Mouse (Mus musculus) CH12.LX (cell line): ENCODE measurements around the gene Prkce.

Experiments
- CHD2 ChIP-seq: IDR thresholded peaks from 2 replicates; pipeline ENCODE4 v1.6.1; 2011; ENCODE audit warnings: low read length, improper control_type of control experiment
- CTCF ChIP-seq, 2 experiments: IDR thresholded peaks in 1 of 2; conservative IDR thresholded peaks in 1 of 2; 2 replicates each; pipeline ENCODE4 v1.5.1; 2011 to 2012; ENCODE audit warnings: low read depth in 2 of 2, low read length in 2 of 2, improper control_type of control experiment in 1 of 2, inconsistent platforms in 1 of 2, mild to moderate bottlenecking in 1 of 2, moderate library complexity in 1 of 2
- EP300 ChIP-seq: IDR thresholded peaks from 2 replicates; pipeline ENCODE4 v1.6.1; 2011; ENCODE audit warnings: low read length, improper control_type of control experiment
- ETS1 ChIP-seq: conservative IDR thresholded peaks from 2 replicates; pipeline ENCODE4 v1.6.1; 2012; ENCODE audit warnings: low read depth, mild to moderate bottlenecking, inconsistent platforms, low read length, improper control_type of control experiment, moderate library complexity
- JUND ChIP-seq: conservative IDR thresholded peaks from 2 replicates; pipeline ENCODE4 v1.6.1; 2011; ENCODE audit warnings: low read depth, low read length, improper control_type of control experiment
- NELFE ChIP-seq: IDR thresholded peaks from 2 replicates; pipeline ENCODE4 v1.6.1; 2011; ENCODE audit warnings: low read depth, low read length, improper control_type of control experiment
- POLR2A ChIP-seq: IDR thresholded peaks from 2 replicates; pipeline ENCODE4 v1.6.1; 2011; ENCODE audit warnings: low read depth, mild to moderate bottlenecking, improper control_type of control experiment, low read length
- POLR2AphosphoS2 ChIP-seq: IDR thresholded peaks from 2 replicates; pipeline ENCODE4 v1.6.1; 2011; ENCODE audit warnings: low read depth, low read length, improper control_type of control experiment
- RAD21 ChIP-seq: IDR thresholded peaks from 2 replicates; pipeline ENCODE4 v1.6.1; 2011; ENCODE audit warnings: low read depth, mild to moderate bottlenecking, low read length, improper control_type of control experiment, moderate library complexity
- SMC3 ChIP-seq: IDR thresholded peaks from 2 replicates; pipeline ENCODE4 v1.6.1; 2011; ENCODE audit warnings: low read depth, low read length, improper control_type of control experiment
- USF1 ChIP-seq: IDR thresholded peaks from 2 replicates; pipeline ENCODE4 v1.6.1; 2014; ENCODE audit warnings: low read depth, mild to moderate bottlenecking, inconsistent platforms, low read length, improper control_type of control experiment

GRCm38 (mm10) chr17:86532783-86533548 lies 365.4 kb downstream of the Prkce start:
- TF ChIP-seq CTCF (conservative IDR thresholded peaks at IDR 0.05 in 1 of 2, IDR thresholded peaks at IDR 0.05 in 1 of 2; ENCODE audit: low read depth in 2 of 2, low read length in 2 of 2) (no peak), RAD21 (no peak), POLR2AphosphoS2 (no peak), NELFE (no peak), ETS1 (no peak), JUND (no peak), POLR2A (no peak), EP300 (no peak), USF1 (no peak), SMC3 (no peak), CHD2 (no peak)
